Mouse (Mus musculus) intestine, postnatal 0 days (tissue): ENCODE results near the gene Kansl1. TPM values are rescaled to one million over a fixed set of nuclear protein-coding genes. Genes with fewer than 3 reads are reported as not detected.

Source experiments
- ATAC-seq: fragments of 200-750 bp; cut with Nextera tagmentation; 2 replicates; pipeline ENCODE4 v1.8.0; 2017; ENCODE audit warnings: mild to moderate bottlenecking, moderate TSS enrichment, moderate library complexity
- H3K27ac ChIP-seq: fragments of 300-500 bp; sonication (generic); 2 replicates; pipeline ENCODE4 v1.5.1; 2014; ENCODE audit warnings: mild to moderate bottlenecking, low read depth, low read length, moderate library complexity
- H3K27me3 ChIP-seq: fragments of 300-500 bp; sonication (generic); replicated peaks from 2 replicates; pipeline ENCODE4 v1.6.1; 2014; ENCODE audit warnings: low read length, mixed read lengths; ENCODE audit not compliant: control insufficient read depth, insufficient read depth
- H3K36me3 ChIP-seq: fragments of 300-500 bp; sonication (generic); 2 replicates; pipeline ENCODE4 v1.6.1; 2014; ENCODE audit warnings: mild to moderate bottlenecking, moderate library complexity; ENCODE audit not compliant: control insufficient read depth, insufficient read depth
- H3K4me1 ChIP-seq: fragments of 300-500 bp; sonication (generic); replicated peaks from 2 replicates; pipeline ENCODE4 v1.6.1; 2014; ENCODE audit warnings: antibody characterized with exemption, low read length, mixed read lengths; ENCODE audit not compliant: control insufficient read depth, insufficient read depth
- H3K4me2 ChIP-seq: fragments of 300-500 bp; sonication (generic); replicated peaks from 2 replicates; pipeline ENCODE4 v1.6.1; 2014; ENCODE audit warnings: low read depth, mild to moderate bottlenecking, moderate library complexity
- H3K4me3 ChIP-seq: fragments of 300-500 bp; sonication (generic); 2 replicates; pipeline ENCODE4 v1.5.1; 2014; ENCODE audit warnings: low read depth, low read length
- H3K9ac ChIP-seq: fragments of 300-500 bp; sonication (generic); 2 replicates; pipeline ENCODE4 v1.6.1; 2014; ENCODE audit warnings: mild to moderate bottlenecking, low read depth, low read length
- H3K9me3 ChIP-seq: fragments of 300-500 bp; sonication (generic); 2 replicates; pipeline ENCODE4 v1.6.1; 2016; ENCODE audit warnings: mixed run types; ENCODE audit not compliant: control insufficient read depth
- CTCF ChIP-seq: sonication (generic); IDR thresholded peaks from 2 replicates; pipeline ENCODE4 v1.5.1; 2016; ENCODE audit warnings: low read depth, mild to moderate bottlenecking, control low read depth, antibody characterized with exemption, moderate library complexity
- WGBS: fragments of 180-500 bp; shearing (Covaris S2); extraction: QIAGEN DNeasy Blood & Tissue Kit; methylation state at CpG from one replicate; pipeline ENCODE4 v1.1.7; 2014; 5-methylcytosine and 5-hydroxymethylcytosine counted together
- polyA plus RNA-seq: library from polyadenylated mRNA; unstranded; fragments of >200 nt; fragmentation: Nextera tagmentation; extraction: Ambion mirVana; gene quantifications from 2 replicates; pipeline ENCODE4 v1.2.1, GENCODE M21; 2015

Gene Kansl1
- polyA plus RNA-seq, 1 experiment from 2014 or later: 8.1 TPM

DNA sequence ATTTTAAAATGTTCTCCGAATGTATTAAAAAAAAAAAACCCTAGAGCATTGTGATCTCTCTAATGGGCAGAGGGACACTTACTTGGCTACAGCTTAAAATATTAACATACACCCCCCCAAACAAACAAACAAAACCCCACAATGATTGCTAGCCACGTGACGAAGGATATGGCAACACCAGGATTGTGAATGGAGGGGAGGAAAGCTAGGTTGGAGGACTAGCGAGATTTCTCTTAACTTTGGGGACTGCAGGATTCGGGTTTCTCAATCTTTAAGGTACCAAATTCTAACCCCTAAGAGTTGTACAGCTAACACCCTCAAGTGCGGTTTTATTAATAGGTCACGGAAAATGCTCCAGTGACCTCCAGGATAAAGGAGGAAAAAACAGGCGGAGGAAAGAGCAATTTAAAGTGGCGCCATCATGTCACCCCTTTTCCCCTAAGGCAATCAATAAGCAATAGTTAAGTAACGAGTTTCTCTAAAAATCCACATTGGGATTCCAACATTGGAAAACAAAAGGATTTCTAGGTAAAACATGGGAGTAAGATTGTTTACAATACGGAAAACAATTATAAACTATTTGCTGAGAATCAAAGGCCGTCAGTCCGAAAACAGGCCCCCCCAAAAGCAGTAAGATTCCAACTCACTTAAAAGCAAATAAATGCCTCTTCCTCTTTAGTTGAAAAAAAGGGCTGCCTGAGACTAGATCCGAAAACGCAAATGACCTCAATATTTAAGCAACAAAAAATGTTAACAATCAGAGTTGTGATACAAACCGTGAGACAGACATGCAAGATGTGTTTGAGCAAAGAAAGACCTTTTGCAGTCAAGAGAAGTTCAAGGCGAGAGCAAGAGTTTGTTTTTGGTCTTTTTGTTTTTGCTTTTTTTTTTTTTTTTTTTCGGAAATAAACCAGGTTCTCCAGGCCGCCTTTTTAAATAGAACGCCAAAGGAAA lies 27.9 kb downstream of the Kansl1 start:
- ATAC-seq: no peak
- H3K4me2 ChIP-seq: peak overlapping the region; percentile 77
- no peaks in the 10 kb centered on the region for H3K9me3 ChIP-seq
- peak overlapping the region; percentile 100 for H3K27ac ChIP-seq
- no peaks in the 10 kb centered on the region for H3K36me3 ChIP-seq
- H3K27me3 ChIP-seq: no peaks in the 10 kb centered on the region
- TF ChIP-seq CTCF: no peak
- no peaks in the 10 kb centered on the region for H3K4me1 ChIP-seq
- WGBS: under 1% methylated on average over 20 of the region's 20 CpGs
- H3K4me3 ChIP-seq: peak overlapping the region; percentile 96
- peak overlapping the region; percentile 100 for H3K9ac ChIP-seq

GRCm38 (mm10) chr11:104439703-104440102 lies 29.0 kb downstream of the Kansl1 start:
- H3K27ac ChIP-seq: no peak overlapping the region
- no peaks in the 10 kb centered on the region for H3K4me1 ChIP-seq
- H3K36me3 ChIP-seq: no peaks in the 10 kb centered on the region
- 23% methylated on average over 2 of the region's 2 CpGs for WGBS
- no peaks in the 10 kb centered on the region for H3K9me3 ChIP-seq
- no peaks in the 10 kb centered on the region for H3K27me3 ChIP-seq
- H3K4me2 ChIP-seq: no peak overlapping the region; the same call in 1 of the 2 replicates
- no peak overlapping the region for H3K4me3 ChIP-seq
- no peak for TF ChIP-seq CTCF
- H3K9ac ChIP-seq: no peak overlapping the region
- ATAC-seq: no peak

- Histone ChIP-seq H3K4me2 (no peak overlapping the region), H3K27ac (no peak overlapping the region), H3K4me1 (no peaks in the 10 kb centered on the region), H3K9ac (no peak overlapping the region), H3K36me3 (no peaks in the 10 kb centered on the region), H3K4me3 (no peak overlapping the region), H3K9me3 (no peaks in the 10 kb centered on the region), H3K27me3 (no peaks in the 10 kb centered on the region)
- TF ChIP-seq CTCF: no peak
- ATAC-seq: no peak
These were observed 30.2 kb downstream of the Kansl1 start for GRCm38 (mm10) chr11:104438450-104438849.

GRCm38 (mm10) chr11:104436394-104436954 lies 32.2 kb downstream of the Kansl1 start:
- no peak for TF ChIP-seq CTCF
- Histone ChIP-seq H3K9ac (no peak overlapping the region), H3K27ac (no peak overlapping the region), H3K4me2 (no peak overlapping the region), H3K27me3 (no peaks in the 10 kb centered on the region), H3K36me3 (no peaks in the 10 kb centered on the region), H3K9me3 (no peaks in the 10 kb centered on the region), H3K4me3 (no peak overlapping the region), H3K4me1 (no peaks in the 10 kb centered on the region)
- ATAC-seq: no peak
- WGBS: 56% methylated on average over 2 of the region's 2 CpGs

DNA sequence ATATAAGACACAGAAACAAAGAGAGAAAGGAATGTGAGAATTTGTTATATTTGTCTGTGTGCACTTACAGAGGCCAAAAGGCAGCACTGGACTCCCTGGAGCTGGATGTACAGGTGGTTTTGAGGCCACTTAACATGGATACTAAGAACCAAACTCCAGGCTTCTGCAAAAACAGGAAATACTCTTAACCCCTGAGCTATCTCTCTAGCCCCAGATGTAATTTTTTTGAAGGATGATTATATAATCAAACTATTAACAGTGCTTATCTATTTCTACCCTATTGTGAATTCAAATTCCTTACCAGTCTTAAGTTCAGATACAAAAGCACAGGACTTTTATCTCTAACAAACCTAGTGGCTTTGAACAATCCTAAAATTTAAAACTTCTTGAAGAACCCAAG lies 32.9 kb downstream of the Kansl1 start:
- H3K27me3 ChIP-seq: no peaks in the 10 kb centered on the region
- no peak overlapping the region for H3K4me2 ChIP-seq
- H3K4me1 ChIP-seq: no peaks in the 10 kb centered on the region
- H3K9me3 ChIP-seq: no peaks in the 10 kb centered on the region
- H3K9ac ChIP-seq: no peak overlapping the region
- H3K27ac ChIP-seq: no peak overlapping the region
- no peak overlapping the region for H3K4me3 ChIP-seq
- no peak for TF ChIP-seq CTCF
- no peak for ATAC-seq
- no peaks in the 10 kb centered on the region for H3K36me3 ChIP-seq

DNA sequence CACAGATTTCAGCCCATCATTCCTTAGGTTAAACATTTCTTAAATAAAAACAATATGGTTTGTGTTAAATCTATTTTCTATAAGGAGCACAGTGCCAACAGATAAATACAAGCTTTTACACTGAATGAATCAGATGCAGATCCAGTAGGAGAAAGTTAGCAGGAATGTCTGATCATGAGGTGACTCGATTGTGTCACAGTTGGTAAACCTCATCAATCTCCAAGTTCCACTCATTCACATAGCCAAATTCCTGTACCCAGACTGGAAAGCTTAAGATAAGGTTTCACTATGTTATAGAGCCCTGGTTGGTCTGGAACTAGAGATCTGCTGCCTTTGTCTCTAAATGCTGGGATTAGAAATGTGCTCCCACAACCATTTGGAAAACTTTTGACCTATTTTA lies 33.5 kb downstream of the Kansl1 start:
- no peak overlapping the region for H3K27ac ChIP-seq
- no peaks in the 10 kb centered on the region for H3K4me1 ChIP-seq
- no peaks in the 10 kb centered on the region for H3K36me3 ChIP-seq
- H3K27me3 ChIP-seq: no peaks in the 10 kb centered on the region
- H3K4me2 ChIP-seq: no peak overlapping the region
- no peak for TF ChIP-seq CTCF
- 33% methylated on average over 1 of the region's 1 CpGs for WGBS
- no peak for ATAC-seq
- H3K9me3 ChIP-seq: no peaks in the 10 kb centered on the region
- no peak overlapping the region for H3K4me3 ChIP-seq
- no peak overlapping the region for H3K9ac ChIP-seq
